Comparison of ENCODE assay signal across 11 mouse cellular contexts in the genomic region with DNA sequence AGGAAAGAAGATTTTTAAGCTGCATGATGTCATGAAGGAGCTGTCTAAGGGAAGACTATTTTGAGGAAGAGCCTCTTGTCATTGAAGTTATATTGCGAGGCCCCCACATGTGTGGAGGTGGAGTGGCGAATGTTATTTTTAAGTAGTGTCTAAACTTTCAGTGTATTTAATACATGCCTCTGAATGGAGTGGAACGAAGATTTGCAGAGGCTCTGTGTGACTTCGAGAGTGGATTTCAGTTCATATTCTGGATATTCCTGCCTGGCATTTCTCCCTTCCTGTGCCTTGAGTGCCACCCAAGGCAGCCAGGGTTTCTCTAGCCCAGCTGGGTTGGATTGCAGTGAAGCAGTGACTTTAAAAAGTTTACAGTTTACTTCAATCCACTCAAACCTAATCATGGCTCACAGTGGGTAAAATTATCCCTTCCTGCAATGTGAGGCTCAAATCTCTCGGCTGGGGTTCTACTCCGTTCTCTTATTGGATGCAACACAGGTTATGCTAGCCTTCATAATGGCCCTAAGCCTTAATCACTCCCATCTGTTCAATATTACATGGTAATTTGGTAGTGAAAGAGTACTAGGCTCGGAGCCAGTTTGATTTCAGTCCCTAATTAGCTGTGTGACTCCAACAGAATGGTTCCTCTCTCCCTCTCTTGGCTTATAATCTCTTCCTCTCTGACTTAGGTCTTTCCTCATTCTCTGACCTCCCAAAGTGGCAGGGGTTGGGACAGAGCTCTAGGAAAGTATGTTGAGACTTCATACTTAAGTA.
DNase-seq lines count a peak whose midpoint lies in the region; ATAC-seq and TF ChIP-seq lines count a peak whose summit lies in the region.
"Had no signal": no experiment of that assay in that cellular context is flagged by ENCODE, and none has a peak within 500 bp of the region (broad histone marks: within the 10 kb centered on the region; RNA-seq: fewer than 3 reads in every experiment).

No protein-coding gene starts in this region.

- H3K9me3 ChIP-seq in intestine, postnatal 0 days (ENCODE audit: control insufficient read depth), result no peaks in the 10 kb centered on the region

- DNase-seq in gastrocnemius, adult 18-20 months (ENCODE audit: low spot score), result peak; percentile 37
- DNase-seq in gastrocnemius, postnatal 10 days, result no peak
- peak; percentile 68 to 73 for DNase-seq in right cerebral cortex, adult 2 months (ENCODE audit: low spot score in 2 of 2)
- DNase-seq in right cerebral cortex, postnatal 4 days, result no peak
- DNase-seq in left cerebral cortex, adult 9 months (ENCODE audit: low spot score in 2 of 2), result peak; percentile 57 to 63
- DNase-seq in heart, postnatal 14 days, result no peak
- no peak for DNase-seq in MN1 (ENCODE audit: low spot score)
- DNase-seq: cerebellum, adult 18-20 months; layer of hippocampus, adult 9-11 months; thymus, adult 18-20 months had no signal

- no peak overlapping the region for H3K27ac ChIP-seq in intestine, postnatal 0 days (ENCODE audit: low read depth, low read length)

- ATAC-seq in intestine, postnatal 0 days, result no peak

- no peak overlapping the region for H3K9ac ChIP-seq in intestine, postnatal 0 days (ENCODE audit: low read depth, low read length)

- no peak overlapping the region for H3K4me2 ChIP-seq in intestine, postnatal 0 days (replicated peaks; ENCODE audit: low read depth)

- no peaks in the 10 kb centered on the region for H3K36me3 ChIP-seq in intestine, postnatal 0 days (ENCODE audit: control insufficient read depth, insufficient read depth)

- no peak overlapping the region for H3K4me3 ChIP-seq in intestine, postnatal 0 days (ENCODE audit: low read depth, low read length)

- TF ChIP-seq CTCF in intestine, postnatal 0 days (IDR thresholded peaks at IDR 0.05; ENCODE audit: low read depth), result no peak

- no peaks in the 10 kb centered on the region for H3K27me3 ChIP-seq in intestine, postnatal 0 days (replicated peaks; ENCODE audit: control insufficient read depth, insufficient read depth, low read length)

- H3K4me1 ChIP-seq in intestine, postnatal 0 days (replicated peaks; ENCODE audit: control insufficient read depth, insufficient read depth, low read length), result no peaks in the 10 kb centered on the region

- intact Hi-C loops in heart, postnatal 14 days (cut with DNase I), result no loop called here

- 86% methylated on average over 7 of the region's 7 CpGs for WGBS in intestine, postnatal 0 days

Comparison
In these comparisons a context has a peak if more than half of its experiments do, and no peak if none do; other contexts are left out.
1. DNase-seq: peak in gastrocnemius, adult 18-20 months (single experiment), right cerebral cortex, adult 2 months (2 of 2) and left cerebral cortex, adult 9 months (2 of 2); none in gastrocnemius, postnatal 10 days (single experiment), right cerebral cortex, postnatal 4 days (single experiment), heart, postnatal 14 days (0 of 2) and MN1 (single experiment).